Mouse (Mus musculus): ENCODE results near the gene Cmc2.

The Cmc2 gene

GRCm38 (mm10) chr8:116842678-116843077 is 78.6 kb downstream of the Cmc2 start:
- no peak for DNase-seq (ENCODE audit: low spot score in 2 of 2)

Data from frontal cortex, postnatal 10 days (tissue).